10 mouse cellular contexts compared by ENCODE assay signal in the genomic region with DNA sequence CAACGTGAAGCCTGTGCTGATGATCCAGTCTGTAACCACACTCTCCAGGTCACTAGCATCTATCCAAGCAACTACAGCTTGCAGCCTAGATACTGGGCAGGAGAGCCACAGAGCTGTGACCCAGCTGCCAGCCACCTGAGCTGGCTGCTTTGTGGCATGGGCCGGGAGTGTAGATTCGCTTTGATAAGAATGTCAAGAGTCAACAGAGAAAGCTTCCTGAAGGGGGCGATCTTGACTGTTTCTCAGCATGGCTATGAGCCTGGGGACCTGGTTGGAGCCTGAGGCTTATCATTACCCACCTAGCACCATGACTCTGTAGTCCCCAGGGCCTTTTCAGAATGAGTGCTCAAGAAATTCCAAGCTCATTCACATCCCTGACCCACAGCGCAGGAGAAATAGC. TPM values are rescaled to one million over a fixed set of nuclear protein-coding genes. Genes with fewer than 3 reads are reported as not detected.
DNase-seq lines count a peak whose midpoint lies in the region; ATAC-seq lines count a peak whose summit lies in the region.
"Had no signal": no experiment of that assay in that cellular context is flagged by ENCODE, and none has a peak within 500 bp of the region (broad histone marks: within the 10 kb centered on the region; RNA-seq: fewer than 3 reads in every experiment).

No protein-coding gene starts in this region.

- peaks cover 18% of the 10 kb centered on the region for H3K4me1 ChIP-seq in heart, embryonic 13.5 days
- H3K4me1 ChIP-seq in embryonic facial prominence, embryonic 10.5 days: peaks cover 43% of the 10 kb centered on the region
- H3K4me1 ChIP-seq in lung, embryonic 15.5 days: 0 out of 2 replicates have a peak, but pooled peaks cover 14% of the 10 kb centered on the region

- peaks cover 24% of the 10 kb centered on the region for H3K27me3 ChIP-seq in heart, embryonic 13.5 days (replicated peaks)
- H3K27me3 ChIP-seq in embryonic facial prominence, embryonic 10.5 days (replicated peaks; ENCODE audit: low read depth, poor library complexity, severe bottlenecking): peaks cover 36% of the 10 kb centered on the region
- no peaks in the 10 kb centered on the region for H3K27me3 ChIP-seq in lung, embryonic 15.5 days
- H3K27me3 ChIP-seq: Patski had no signal

- H3K4me3 ChIP-seq in heart, embryonic 13.5 days: peak overlapping the region; percentile 56
- H3K4me3 ChIP-seq in embryonic facial prominence, embryonic 10.5 days: peak overlapping the region; percentile 4; the same call in 1 of the 2 replicates
- 0 out of 2 replicates have a peak overlapping the region, but pooled peaks have one; percentile 19 for H3K4me3 ChIP-seq in lung, embryonic 15.5 days
- H3K4me3 ChIP-seq: hindbrain, embryonic 15.5 days had no signal

- DNase-seq in heart, adult 11 months: no peak
- DNase-seq in A20 (ENCODE audit: low read depth, low spot score): peak; percentile 35
- peak; percentile 41 for DNase-seq in embryonic facial prominence, embryonic 10.5 days (ENCODE audit: low spot score)
- DNase-seq in cerebellum, postnatal 36 days: no peak
- no peak for DNase-seq in cerebellum, adult 9-11 months
- DNase-seq in cerebellum, postnatal 25 days: no peak

- H3K9me3 ChIP-seq in heart, embryonic 13.5 days: no peaks in the 10 kb centered on the region
- no peaks in the 10 kb centered on the region for H3K9me3 ChIP-seq in embryonic facial prominence, embryonic 10.5 days
- H3K9me3 ChIP-seq in lung, embryonic 15.5 days: no peaks in the 10 kb centered on the region
- H3K9me3 ChIP-seq: hindbrain, embryonic 15.5 days had no signal

- H3K9ac ChIP-seq in heart, embryonic 13.5 days: peak overlapping the region; percentile 76
- H3K9ac ChIP-seq in lung, embryonic 15.5 days: no peak overlapping the region
- H3K9ac ChIP-seq: hindbrain, embryonic 15.5 days had no signal

- H3K27ac ChIP-seq in heart, embryonic 13.5 days (replicated peaks): no peak overlapping the region
- H3K27ac ChIP-seq in embryonic facial prominence, embryonic 10.5 days (replicated peaks): no peak overlapping the region
- 0 out of 2 replicates have a peak overlapping the region, but pooled peaks have one; percentile 27 for H3K27ac ChIP-seq in lung, embryonic 15.5 days
- H3K27ac ChIP-seq: hindbrain, embryonic 15.5 days had no signal

- ATAC-seq in heart, embryonic 13.5 days (ENCODE audit: extremely low read depth, insufficient number of reproducible peaks, low FRiP score, low TSS enrichment): no peak
- ATAC-seq in lung, embryonic 15.5 days (ENCODE audit: borderline replicate concordance, extremely low read depth, low FRiP score, low TSS enrichment): no peak
- ATAC-seq: Patski had no signal

- WGBS in heart, embryonic 13.5 days: 34% methylated on average over 5 of the region's 5 CpGs
- WGBS in embryonic facial prominence, embryonic 10.5 days: 48% methylated on average over 5 of the region's 5 CpGs
- 34% methylated on average over 5 of the region's 5 CpGs for WGBS in lung, embryonic 15.5 days

- peak overlapping the region; percentile 96 for H3K4me2 ChIP-seq in heart, embryonic 13.5 days
- H3K4me2 ChIP-seq in lung, embryonic 15.5 days: peak overlapping the region; percentile 32; the same call in 1 of the 2 replicates
- H3K4me2 ChIP-seq: hindbrain, embryonic 15.5 days had no signal

- no peaks in the 10 kb centered on the region for H3K36me3 ChIP-seq in heart, embryonic 13.5 days
- no peaks in the 10 kb centered on the region for H3K36me3 ChIP-seq in embryonic facial prominence, embryonic 10.5 days (replicated peaks)
- H3K36me3 ChIP-seq in lung, embryonic 15.5 days: no peaks in the 10 kb centered on the region
- H3K36me3 ChIP-seq: hindbrain, embryonic 15.5 days had no signal

RNA-seq across cellular contexts. Expression of a gene that starts 2.0 kb away (rescaled TPM):
- 154 and 160 TPM in 2 replicates for polyA plus RNA-seq in heart, embryonic 13.5 days (2015; fragmentation: Nextera tagmentation; extraction: Ambion mirVana)
- 13.1 and 19.3 TPM in 2 replicates for polyA plus RNA-seq in embryonic facial prominence, embryonic 10.5 days (2016; fragmentation: Nextera tagmentation; extraction: Ambion mirVana)
- polyA plus RNA-seq in lung, embryonic 15.5 days (2015; fragmentation: Nextera tagmentation; extraction: Ambion mirVana): 142 and 153 TPM in 2 replicates

Comparison
In these comparisons a context has a peak if more than half of its experiments do, and no peak if none do; other contexts are left out.
1. H3K4me3 ChIP-seq: peak in every context shown above with its lines; median percentile 56 in heart, embryonic 13.5 days; 19 in lung, embryonic 15.5 days; 4 in embryonic facial prominence, embryonic 10.5 days.
2. DNase-seq: peak in A20 (single experiment) and embryonic facial prominence, embryonic 10.5 days (single experiment); none in heart, adult 11 months (single experiment), cerebellum, postnatal 36 days (0 of 2), cerebellum, adult 9-11 months (single experiment) and cerebellum, postnatal 25 days (0 of 2).